Mouse (Mus musculus) megakaryocyte-erythroid progenitor cell, adult 5-6 weeks (primary cell): ENCODE measurements at regions not wholly inside any gene's neighbourhood (a gene's known extent, or its start where the extent isn't known, plus 50 kb on each side); places are given as distances from the start of the nearest gene placed in this dataset.

Experiments used
- ATAC-seq: replicated peaks from 2 replicates; pipeline ENCODE4 v1.8.0; 2016; ENCODE audit warnings: mild to moderate bottlenecking, inconsistent platforms; ENCODE audit not compliant: severe bottlenecking, poor library complexity, low FRiP score, low TSS enrichment

- no peak for ATAC-seq
Observed at GRCm38 (mm10) chr6:66012675-66013074, 60.3 kb downstream of the 4930544G11Rik start.

DNA sequence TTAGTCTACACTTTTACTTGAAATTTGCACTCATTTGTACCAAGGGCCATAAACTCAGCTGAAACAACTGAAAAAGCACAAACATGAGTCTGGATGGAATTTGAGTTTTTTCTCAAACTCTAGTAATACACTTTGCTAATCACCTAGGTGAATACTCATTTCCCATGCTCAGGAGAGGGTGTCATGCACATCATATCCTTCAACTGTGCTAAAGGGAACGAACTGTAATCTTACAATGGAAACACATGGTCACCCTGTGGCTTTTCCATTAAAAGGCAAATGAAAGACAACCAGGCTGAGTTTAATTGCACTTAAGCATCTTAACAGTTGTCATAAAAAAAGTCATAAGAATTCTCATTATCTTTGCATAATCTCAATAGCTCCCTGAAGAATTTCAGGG, 71.1 kb downstream of the 4930544G11Rik start:
- ATAC-seq, result no peak

DNA sequence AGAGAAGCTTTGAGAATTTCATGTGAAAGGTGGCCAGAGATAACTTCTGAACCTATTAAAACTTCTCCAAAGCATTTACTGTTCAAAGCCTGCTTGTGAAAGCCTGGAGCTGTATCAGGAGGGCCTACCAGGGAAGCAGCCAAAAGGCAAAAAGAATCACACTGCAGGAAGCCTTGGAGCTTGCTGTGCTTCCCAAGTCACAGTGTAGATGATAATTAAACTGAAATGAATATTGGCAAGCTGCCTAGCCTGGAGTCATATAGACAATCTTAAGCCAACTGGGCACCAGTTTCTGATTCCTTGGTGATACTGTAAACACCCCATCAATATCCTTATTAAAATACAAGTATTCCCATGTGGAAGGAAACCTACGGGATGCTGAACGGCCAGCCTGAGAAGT, 84.4 kb downstream of the 4930544G11Rik start:
- ATAC-seq, result no peak

DNA sequence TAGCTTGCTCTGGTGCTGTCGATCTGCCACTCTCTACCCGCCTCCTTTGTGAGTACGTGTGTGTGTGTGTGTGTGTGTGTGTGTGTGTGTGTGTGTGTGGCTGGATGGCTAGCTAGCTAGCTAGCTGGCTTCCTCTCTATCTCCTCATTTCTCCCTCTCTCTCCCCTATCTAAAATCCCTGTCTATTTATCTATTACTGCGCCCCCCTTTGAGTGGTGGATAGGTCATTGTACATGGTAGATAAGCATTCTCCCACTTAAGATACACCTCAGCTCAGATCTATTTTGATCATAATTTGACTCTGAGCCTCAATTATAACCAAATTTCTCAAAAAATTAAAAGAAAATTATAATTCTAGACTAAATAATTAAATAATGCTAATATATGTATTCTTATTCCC, 99.4 kb downstream of the 4930544G11Rik start:
- ATAC-seq, result peak; percentile 48

DNA sequence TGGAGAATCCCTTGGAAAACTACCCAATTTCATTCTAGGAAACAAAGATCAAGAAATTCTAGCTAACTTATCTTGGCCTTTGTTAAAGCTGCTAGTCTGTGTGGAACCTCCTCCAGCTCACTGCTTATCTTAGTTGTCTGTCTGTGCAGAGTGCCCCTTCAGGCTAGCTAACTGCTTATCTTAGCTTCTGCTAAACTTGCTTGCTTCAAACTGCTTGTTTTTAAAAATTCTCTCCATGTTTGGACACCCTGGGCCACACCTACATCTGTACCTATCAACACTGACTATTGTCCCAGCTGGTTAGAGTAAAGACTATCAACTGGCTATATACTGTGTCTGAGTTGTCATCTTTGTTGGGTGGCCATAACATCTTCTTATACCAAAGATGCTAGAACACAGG, 100.0 kb downstream of the 4930544G11Rik start:
- peak; percentile 98 for ATAC-seq

- ATAC-seq, result 0 out of 2 replicates have a peak, but pooled peaks have one; percentile 34
Observed at GRCm38 (mm10) chr6:66053197-66053596, 100.8 kb downstream of the 4930544G11Rik start.

GRCm38 (mm10) chr6:66068874-66069273, 116.5 kb downstream of the 4930544G11Rik start:
- peak; percentile 97 for ATAC-seq

- ATAC-seq, result peak; percentile 92
Observed at GRCm38 (mm10) chr6:66077445-66077844, 125.0 kb downstream of the 4930544G11Rik start.

DNA sequence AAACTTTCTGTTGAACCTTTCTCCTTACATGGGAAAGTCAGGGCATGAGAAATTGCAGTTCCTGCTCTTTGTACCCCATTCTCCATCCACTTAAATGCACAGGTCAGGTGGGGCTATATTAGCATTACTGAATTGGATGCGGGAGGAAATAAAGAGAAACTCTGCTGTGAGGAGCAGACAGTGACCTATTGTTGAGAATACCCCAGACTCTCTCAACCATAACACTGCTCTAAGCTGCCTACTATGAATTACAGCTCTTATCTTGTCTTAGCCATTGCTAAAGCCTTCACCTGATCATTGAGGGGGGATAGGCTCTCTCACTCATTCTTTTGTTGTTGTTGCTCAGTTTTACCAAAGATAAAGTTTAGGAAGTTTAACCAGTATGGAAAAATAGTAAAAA, 126.4 kb downstream of the 4930544G11Rik start:
- no peak for ATAC-seq

DNA sequence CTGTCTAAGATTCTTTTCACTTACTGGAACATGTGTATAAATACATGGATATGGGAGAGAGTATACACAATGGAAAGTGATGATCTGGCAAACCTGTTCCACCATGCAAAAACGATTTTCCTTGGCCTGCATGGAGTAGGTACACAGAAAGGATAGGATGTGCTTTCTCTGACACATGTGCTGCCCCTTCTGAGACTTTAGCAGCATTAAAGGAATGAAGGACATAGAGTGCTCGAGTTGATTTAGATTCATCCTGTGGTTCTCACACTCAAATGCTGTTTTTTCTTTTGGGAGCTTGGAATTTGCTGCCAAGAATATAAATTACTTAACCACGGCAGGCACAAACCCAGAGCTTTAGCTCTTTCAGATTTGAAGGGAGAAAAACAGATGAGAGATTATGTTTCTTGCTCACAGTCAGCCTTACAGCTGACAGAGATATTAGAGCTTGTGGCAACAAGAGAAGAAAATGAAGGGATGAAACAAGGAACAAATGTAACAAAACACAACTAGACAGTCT, 149.2 kb downstream of the 4930544G11Rik start:
- no peak for ATAC-seq

DNA sequence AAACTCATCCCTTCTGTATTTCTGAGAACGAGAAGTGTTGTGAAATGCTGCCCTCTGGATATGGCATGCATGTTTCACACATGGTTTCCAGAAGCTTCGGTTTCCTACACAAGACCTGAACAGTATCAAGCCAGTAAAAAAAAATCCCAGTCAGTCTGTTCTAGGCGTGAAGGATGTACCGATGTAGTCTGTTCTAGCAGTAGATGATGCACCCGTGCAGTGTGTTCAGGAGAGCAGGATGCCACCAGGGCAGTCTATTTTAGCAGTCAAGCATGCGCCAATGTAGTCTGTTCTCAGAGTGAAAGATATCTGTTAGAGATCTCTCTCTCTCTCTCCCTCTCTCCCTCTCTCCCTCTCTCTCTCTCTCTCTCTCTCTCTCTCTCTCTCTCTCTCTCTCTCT, 162.0 kb downstream of the 4930544G11Rik start:
- ATAC-seq, result no peak

DNA sequence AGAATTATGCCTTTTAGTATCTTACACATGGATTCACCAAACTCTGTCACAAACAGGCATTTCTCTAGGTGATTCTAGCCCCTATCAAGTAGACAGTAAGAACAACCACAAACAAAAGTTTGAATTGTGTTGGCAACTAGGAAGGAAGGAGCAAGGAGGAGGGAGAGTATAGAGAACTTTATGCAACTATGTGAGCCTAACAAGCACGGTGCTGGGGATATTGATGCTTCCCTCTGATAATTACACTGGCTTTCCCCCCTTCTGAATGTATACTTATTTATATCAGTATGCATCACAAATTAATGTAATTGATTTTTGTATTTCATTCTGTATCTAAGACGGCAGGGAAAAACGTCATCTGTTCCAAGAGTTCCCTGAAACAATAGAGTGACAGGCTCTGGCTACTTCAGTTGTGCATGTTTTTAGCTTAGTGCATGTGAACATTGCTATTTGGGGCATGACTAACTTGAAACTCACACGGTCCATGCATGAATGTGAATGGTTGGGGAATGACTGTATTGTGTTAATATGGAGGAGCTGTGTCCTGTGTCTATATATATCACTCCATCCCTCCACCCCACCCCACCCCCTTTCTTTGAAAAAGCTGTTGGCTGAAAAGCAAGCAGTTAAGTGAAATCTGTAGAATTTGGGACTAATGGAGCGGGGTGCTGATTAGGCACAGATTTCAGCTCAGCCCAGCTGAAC, 169.2 kb downstream of the 4930544G11Rik start:
- ATAC-seq, result no peak

DNA sequence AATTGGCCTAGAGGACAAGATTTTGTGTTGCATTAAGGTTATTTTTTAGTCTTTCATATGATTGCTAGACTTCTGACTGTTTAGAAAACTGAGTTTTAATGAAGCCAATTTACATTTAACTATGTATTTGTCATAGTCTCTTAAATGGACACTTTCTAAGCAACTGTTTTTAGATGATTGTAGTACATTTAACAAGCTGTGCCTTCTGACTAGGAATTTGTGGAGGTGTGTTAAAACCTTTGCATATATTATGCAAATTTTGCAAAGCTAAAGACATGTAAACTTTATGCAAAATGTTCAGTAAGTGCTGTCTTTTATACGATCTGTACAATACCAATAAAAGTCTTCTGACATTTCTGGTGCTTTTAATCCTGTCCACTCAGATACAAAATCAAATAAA, 171.9 kb downstream of the 4930544G11Rik start:
- ATAC-seq, result no peak

GRCm38 (mm10) chr6:66151786-66152185, 199.4 kb downstream of the 4930544G11Rik start:
- no peak for ATAC-seq

GRCm38 (mm10) chr6:66154831-66155230, 202.4 kb downstream of the 4930544G11Rik start:
- no peak for ATAC-seq

- no peak for ATAC-seq
Observed at GRCm38 (mm10) chr6:66160805-66161204, 208.4 kb downstream of the 4930544G11Rik start.

DNA sequence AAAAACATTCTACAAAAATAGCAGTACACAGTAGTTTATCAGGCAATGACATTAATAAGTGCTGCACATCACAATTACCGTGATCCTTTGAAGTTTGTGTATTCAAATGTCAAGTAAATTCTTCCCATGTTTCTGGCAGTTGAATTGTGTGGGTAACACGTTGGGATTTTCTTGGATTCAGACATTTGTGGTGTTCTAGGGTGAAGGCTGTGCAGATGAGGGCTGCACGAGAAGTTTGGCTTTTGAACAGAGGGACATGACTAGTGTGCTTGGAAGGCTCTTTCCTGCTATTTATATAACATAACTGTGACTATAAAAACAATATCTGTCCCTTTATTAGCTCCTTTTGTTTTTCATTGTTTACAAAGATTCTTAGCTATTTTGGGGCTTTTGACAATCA, 216.5 kb downstream of the 4930544G11Rik start:
- ATAC-seq, result no peak

DNA sequence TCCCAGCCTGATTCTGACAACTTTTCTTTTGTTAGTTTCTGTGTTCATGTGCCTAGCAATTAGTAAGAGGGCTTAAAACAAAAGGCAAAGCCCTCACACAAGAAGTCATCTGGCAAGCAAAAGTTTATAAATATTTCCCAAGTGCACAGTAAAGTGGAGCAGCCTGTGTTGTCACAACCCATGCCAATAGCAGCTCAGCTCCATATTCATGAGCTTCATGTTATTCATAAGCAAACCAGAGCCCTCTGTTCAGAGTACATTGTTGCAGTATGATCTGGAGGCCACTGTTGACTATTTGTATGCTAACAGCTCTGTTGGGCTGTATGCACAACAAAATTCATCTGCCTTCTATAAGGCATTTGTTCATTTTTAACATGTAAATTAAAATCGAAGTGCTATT, 245.6 kb downstream of the 4930544G11Rik start:
- ATAC-seq, result no peak

- ATAC-seq, result no peak
Observed at GRCm38 (mm10) chr6:66200136-66200790, 247.9 kb downstream of the 4930544G11Rik start.

GRCm38 (mm10) chr6:66206197-66206925, 254.0 kb downstream of the 4930544G11Rik start:
- no peak for ATAC-seq
